Mouse (Mus musculus): ENCODE data around the gene Smarcd1. TPM values are rescaled to one million over a fixed set of nuclear protein-coding genes. Genes with fewer than 3 reads are reported as not detected.

Smarcd1 gene
- polyA plus RNA-seq, 1 experiment, result 30.9 TPM

DNA sequence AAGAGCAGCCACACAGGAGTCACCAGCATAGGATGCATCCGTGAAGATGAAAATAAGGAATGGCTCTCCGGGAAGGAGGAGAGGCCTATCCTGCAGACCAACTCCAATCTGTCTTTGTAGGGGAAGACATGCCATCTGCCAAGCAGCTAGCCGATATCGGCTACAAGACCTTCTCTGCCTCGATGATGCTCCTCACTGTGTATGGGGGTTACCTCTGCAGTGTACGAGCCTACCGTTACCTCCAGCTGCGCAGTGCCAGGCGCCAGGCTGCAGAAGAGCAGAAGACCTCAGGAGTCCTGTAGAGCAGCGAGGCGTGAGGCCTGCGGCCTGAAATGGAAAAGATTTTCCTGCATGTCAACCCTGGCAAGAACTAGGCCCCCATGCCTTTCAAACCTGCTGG, 25.6 kb downstream of the Smarcd1 start:
- no peak overlapping the region for H3K27ac ChIP-seq (ENCODE audit: control insufficient read depth, insufficient read depth, low read depth, low read length)
- peaks cover 15% of the 10 kb centered on the region for H3K4me1 ChIP-seq (ENCODE audit: control insufficient read depth, insufficient read depth, low read length)
- H3K4me3 ChIP-seq (ENCODE audit: control insufficient read depth, low read depth, low read length), result no peak overlapping the region
- TF ChIP-seq CTCF (IDR thresholded peaks at IDR 0.05; ENCODE audit: control insufficient read depth, insufficient read depth, insufficient replicate concordance, low read depth, low read length) (no peak), POLR2A (IDR thresholded peaks at IDR 0.05; ENCODE audit: control insufficient read depth, low read depth, low read length) (no peak)
- H3K27me3 ChIP-seq (ENCODE audit: control insufficient read depth, insufficient read depth, low read length), result no peaks in the 10 kb centered on the region
- H3K36me3 ChIP-seq (ENCODE audit: control insufficient read depth, insufficient read depth, low read length), result no peaks in the 10 kb centered on the region

DNA sequence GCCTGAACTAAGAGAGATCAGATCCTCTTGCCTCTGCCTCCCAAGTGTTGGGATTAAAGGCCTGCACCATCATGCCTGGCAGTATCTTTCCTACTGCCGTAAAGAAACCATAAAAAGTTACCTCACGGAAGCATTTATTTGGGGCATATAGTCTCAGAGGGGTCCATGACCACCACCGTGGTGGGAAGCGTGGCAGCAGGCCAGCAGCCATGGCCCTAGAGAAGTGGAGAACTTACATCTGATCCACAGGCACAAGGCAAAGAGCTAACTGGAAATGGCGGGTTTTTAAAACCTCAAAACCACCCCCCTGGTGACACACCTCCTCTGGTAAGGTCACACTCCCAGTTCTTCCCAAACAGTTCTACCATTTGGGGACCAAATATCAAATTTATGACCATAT, 26.3 kb downstream of the Smarcd1 start:
- Histone ChIP-seq H3K36me3 (ENCODE audit: control insufficient read depth, insufficient read depth, low read length) (no peaks in the 10 kb centered on the region), H3K4me1 (ENCODE audit: control insufficient read depth, insufficient read depth, low read length) (peaks cover 15% of the 10 kb centered on the region), H3K4me3 (ENCODE audit: control insufficient read depth, low read depth, low read length) (no peak overlapping the region), H3K27ac (ENCODE audit: control insufficient read depth, insufficient read depth, low read depth, low read length) (no peak overlapping the region), H3K27me3 (ENCODE audit: control insufficient read depth, insufficient read depth, low read length) (no peaks in the 10 kb centered on the region)
- TF ChIP-seq POLR2A (IDR thresholded peaks at IDR 0.05; ENCODE audit: control insufficient read depth, low read depth, low read length), result no peak
- TF ChIP-seq CTCF (IDR thresholded peaks at IDR 0.05; ENCODE audit: control insufficient read depth, insufficient read depth, insufficient replicate concordance, low read depth, low read length), result no peak

DNA sequence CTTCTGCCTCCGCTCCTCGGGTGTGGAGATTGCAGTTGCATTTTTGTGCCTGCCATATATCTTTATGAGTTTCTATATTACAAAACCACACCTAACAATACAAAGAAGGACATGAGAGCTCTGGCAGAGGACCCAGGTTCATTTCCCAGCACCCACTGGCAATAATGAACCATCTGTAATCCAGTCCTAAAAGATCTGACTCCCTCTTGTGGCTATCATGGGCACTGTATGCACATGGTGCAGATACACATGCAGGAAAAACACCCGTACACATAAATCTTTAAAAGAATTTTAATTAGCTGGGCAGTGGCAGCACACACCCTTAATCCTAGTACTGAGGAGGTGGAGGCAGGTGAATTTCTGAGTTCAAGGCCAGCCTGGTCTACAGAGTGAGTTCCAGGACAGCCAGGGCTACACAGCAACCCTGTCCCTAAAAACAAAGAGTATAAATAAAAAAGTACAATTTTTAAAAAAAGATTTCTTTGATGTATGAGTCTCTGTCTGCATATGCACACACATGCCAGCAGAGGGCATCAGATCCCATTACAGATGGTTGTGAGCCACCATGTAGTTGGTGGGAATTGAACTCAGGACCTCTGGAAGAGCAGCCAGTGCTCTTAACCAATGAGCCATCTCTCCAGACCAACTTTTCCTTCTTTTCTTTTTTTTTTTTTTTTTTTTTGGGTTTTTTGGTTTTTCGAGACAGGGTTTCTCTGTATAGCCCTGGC, 27.3 kb downstream of the Smarcd1 start:
- Histone ChIP-seq H3K36me3 (ENCODE audit: control insufficient read depth, insufficient read depth, low read length) (no peaks in the 10 kb centered on the region), H3K4me3 (ENCODE audit: control insufficient read depth, low read depth, low read length) (no peak overlapping the region), H3K27ac (ENCODE audit: control insufficient read depth, insufficient read depth, low read depth, low read length) (no peak overlapping the region), H3K27me3 (ENCODE audit: control insufficient read depth, insufficient read depth, low read length) (no peaks in the 10 kb centered on the region), H3K4me1 (ENCODE audit: control insufficient read depth, insufficient read depth, low read length) (peaks cover 6% of the 10 kb centered on the region)
- TF ChIP-seq CTCF (IDR thresholded peaks at IDR 0.05; ENCODE audit: control insufficient read depth, insufficient read depth, insufficient replicate concordance, low read depth, low read length), result no peak
- TF ChIP-seq POLR2A (IDR thresholded peaks at IDR 0.05; ENCODE audit: control insufficient read depth, low read depth, low read length), result no peak

DNA sequence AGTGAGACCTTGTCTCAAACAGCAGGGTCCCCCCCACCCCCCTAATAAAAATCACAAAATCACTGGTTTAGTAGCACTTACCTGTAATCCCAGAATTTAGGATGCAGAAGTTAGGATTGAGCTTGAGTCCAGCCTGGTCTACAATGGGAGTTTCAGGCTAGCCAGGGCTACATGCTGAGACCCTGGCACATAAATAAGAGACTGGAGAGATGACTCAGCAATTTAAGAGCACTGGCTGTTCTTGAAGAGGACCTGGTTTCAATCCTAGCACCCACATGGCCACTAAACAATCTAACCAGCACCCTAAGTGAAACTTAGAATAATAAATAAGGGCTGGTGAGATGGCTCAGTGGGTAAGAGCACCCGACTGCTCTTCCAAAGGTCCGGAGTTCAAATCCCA, 29.2 kb downstream of the Smarcd1 start:
- Histone ChIP-seq H3K4me1 (ENCODE audit: control insufficient read depth, insufficient read depth, low read length) (no peaks in the 10 kb centered on the region), H3K36me3 (ENCODE audit: control insufficient read depth, insufficient read depth, low read length) (0 out of 2 replicates have a peak, but pooled peaks cover 1% of the 10 kb centered on the region), H3K27me3 (ENCODE audit: control insufficient read depth, insufficient read depth, low read length) (no peaks in the 10 kb centered on the region), H3K27ac (ENCODE audit: control insufficient read depth, insufficient read depth, low read depth, low read length) (no peak overlapping the region), H3K4me3 (ENCODE audit: control insufficient read depth, low read depth, low read length) (no peak overlapping the region)
- no peak for TF ChIP-seq POLR2A (IDR thresholded peaks at IDR 0.05; ENCODE audit: control insufficient read depth, low read depth, low read length)
- no peak for TF ChIP-seq CTCF (IDR thresholded peaks at IDR 0.05; ENCODE audit: control insufficient read depth, insufficient read depth, insufficient replicate concordance, low read depth, low read length)

DNA sequence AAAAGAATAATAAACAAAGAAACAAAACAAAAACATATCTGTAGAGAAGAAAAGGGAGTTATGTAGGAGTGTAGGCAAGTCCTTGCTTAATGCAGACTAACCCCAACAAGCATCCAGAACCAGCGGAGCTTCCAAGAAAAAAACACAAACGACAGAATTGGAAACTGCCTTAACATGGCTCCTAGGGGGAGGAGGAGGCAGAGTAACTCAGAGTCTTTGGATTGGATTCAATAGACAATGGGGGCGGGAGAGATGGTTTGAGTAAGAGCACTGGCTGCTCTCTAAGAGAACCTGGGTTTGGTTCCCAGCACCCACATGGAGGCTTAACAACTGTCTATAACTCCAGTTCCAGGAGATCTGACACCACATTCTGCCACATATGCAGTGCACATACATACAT, 29.7 kb downstream of the Smarcd1 start:
- no peak for TF ChIP-seq POLR2A (IDR thresholded peaks at IDR 0.05; ENCODE audit: control insufficient read depth, low read depth, low read length)
- no peak for TF ChIP-seq CTCF (IDR thresholded peaks at IDR 0.05; ENCODE audit: control insufficient read depth, insufficient read depth, insufficient replicate concordance, low read depth, low read length)
- H3K4me1 ChIP-seq (ENCODE audit: control insufficient read depth, insufficient read depth, low read length), result no peaks in the 10 kb centered on the region
- H3K4me3 ChIP-seq (ENCODE audit: control insufficient read depth, low read depth, low read length), result no peak overlapping the region
- H3K27ac ChIP-seq (ENCODE audit: control insufficient read depth, insufficient read depth, low read depth, low read length), result no peak overlapping the region
- peaks cover 1% of the 10 kb centered on the region; the same call in 1 of the 2 replicates for H3K36me3 ChIP-seq (ENCODE audit: control insufficient read depth, insufficient read depth, low read length)
- no peaks in the 10 kb centered on the region for H3K27me3 ChIP-seq (ENCODE audit: control insufficient read depth, insufficient read depth, low read length)

DNA sequence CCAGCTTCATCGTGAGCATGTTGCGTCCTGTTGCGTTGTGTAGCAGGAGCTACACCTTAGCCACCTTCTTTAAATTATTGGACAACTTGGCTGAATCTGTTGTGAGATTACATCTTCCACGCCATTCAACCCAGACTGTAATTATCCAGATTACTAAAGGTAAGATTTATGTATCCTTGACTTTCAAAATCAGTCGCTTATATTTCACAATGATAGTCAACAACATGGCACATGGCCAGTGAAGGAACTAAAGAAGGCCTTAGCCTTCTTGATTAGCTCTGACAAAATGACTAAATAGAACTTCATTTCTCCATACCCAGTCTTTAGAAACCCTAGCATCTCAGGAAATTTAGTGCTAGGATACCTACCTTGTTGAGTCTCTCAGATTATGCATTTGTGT, 31.3 kb downstream of the Smarcd1 start:
- Histone ChIP-seq H3K27ac (ENCODE audit: control insufficient read depth, insufficient read depth, low read depth, low read length) (no peak overlapping the region), H3K4me3 (ENCODE audit: control insufficient read depth, low read depth, low read length) (no peak overlapping the region), H3K27me3 (ENCODE audit: control insufficient read depth, insufficient read depth, low read length) (no peaks in the 10 kb centered on the region), H3K4me1 (ENCODE audit: control insufficient read depth, insufficient read depth, low read length) (no peaks in the 10 kb centered on the region), H3K36me3 (ENCODE audit: control insufficient read depth, insufficient read depth, low read length) (peaks cover 1% of the 10 kb centered on the region; the same call in 1 of the 2 replicates)
- TF ChIP-seq CTCF (IDR thresholded peaks at IDR 0.05; ENCODE audit: control insufficient read depth, insufficient read depth, insufficient replicate concordance, low read depth, low read length) (no peak), POLR2A (IDR thresholded peaks at IDR 0.05; ENCODE audit: control insufficient read depth, low read depth, low read length) (no peak)

DNA sequence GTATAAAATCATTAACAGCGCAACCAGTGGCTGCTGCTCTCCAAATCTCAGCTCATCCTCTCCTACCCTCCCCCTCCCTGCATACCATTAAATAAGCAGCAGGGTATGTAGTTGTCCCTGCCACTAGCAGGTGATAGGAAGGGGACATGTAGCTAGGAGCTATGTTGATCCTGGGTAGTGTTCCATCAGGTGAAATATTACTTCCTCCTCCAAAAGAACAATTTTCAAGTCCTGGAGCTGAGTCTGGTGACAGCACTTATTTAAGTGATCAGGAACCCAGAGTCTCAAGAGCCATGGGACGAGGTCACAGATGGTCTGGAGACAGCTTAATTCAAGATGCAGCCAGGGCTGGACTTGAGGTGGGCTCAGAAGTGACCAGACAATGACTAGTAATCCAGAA, 33.7 kb downstream of the Smarcd1 start:
- Histone ChIP-seq H3K27me3 (ENCODE audit: control insufficient read depth, insufficient read depth, low read length) (no peaks in the 10 kb centered on the region), H3K27ac (ENCODE audit: control insufficient read depth, insufficient read depth, low read depth, low read length) (no peak overlapping the region), H3K4me3 (ENCODE audit: control insufficient read depth, low read depth, low read length) (no peak overlapping the region), H3K36me3 (ENCODE audit: control insufficient read depth, insufficient read depth, low read length) (peaks cover 1% of the 10 kb centered on the region; the same call in 1 of the 2 replicates), H3K4me1 (ENCODE audit: control insufficient read depth, insufficient read depth, low read length) (no peaks in the 10 kb centered on the region)
- no peak for TF ChIP-seq CTCF (IDR thresholded peaks at IDR 0.05; ENCODE audit: control insufficient read depth, insufficient read depth, insufficient replicate concordance, low read depth, low read length)
- no peak for TF ChIP-seq POLR2A (IDR thresholded peaks at IDR 0.05; ENCODE audit: control insufficient read depth, low read depth, low read length)

Measured in testis, adult 2 months (tissue).